Mouse (Mus musculus) forelimb bud, embryonic 11.5 days (tissue): ENCODE measurements around the gene Gm49354.
"Not testable (repeated sequence)": the region's sequence is repeated elsewhere in the genome, so short reads cannot be mapped to it uniquely, and the experiment has no call there.

Experiments
- DNase-seq: peaks from one replicate; pipeline ENCODE4 v3.0.0-alpha.2; 2012; ENCODE audit warnings: low read depth, low spot score

The Gm49354 gene

GRCm38 (mm10) chr13:59711984-59712383 is 70.1 kb downstream of the Gm49354 start, which contains the start of gene Spata31d1b:
Gene Spata31d1b (plus strand): TSS chr13:59712284.
- not testable (repeated sequence) for DNase-seq

DNA sequence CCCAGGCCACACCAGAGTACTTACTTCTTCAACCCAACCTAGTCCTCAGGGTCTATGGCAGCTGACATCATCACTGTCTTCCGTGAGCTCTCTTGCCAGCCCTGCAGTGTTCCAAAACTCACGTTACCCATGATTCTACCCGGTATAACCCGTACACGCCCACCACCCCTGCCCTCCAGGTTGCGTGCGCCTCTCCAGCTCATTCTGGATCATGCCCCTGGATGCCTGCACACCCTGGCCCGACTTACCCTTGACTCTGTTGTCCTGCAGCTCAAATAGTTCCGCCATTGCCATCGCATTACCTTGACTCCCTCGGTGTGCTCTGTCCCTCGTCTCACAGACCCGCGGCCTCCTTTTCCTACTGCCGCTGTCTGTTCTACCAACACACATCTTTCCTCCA is 71.8 kb downstream of the Gm49354 start, which contains the start of gene Spata31d1a:
TSS of gene Spata31d1a (minus strand) at position 101 of the 400 bp plus-strand sequence.
- no peak for DNase-seq
